Mouse (Mus musculus): ENCODE data around the gene Fundc2.

GRCm38 (mm10) chrX:75403350-75403749, 21.2 kb downstream of the Fundc2 start:
- no peak for TF ChIP-seq CTCF (IDR thresholded peaks at IDR 0.05; ENCODE audit: control insufficient read depth, insufficient read depth, insufficient read length)
- TF ChIP-seq MYOD1 (IDR thresholded peaks at IDR 0.05; ENCODE audit: control insufficient read depth, insufficient read length, low read depth) = no peak
- TF ChIP-seq MAX (IDR thresholded peaks at IDR 0.05) = no peak
- no peak for TF ChIP-seq FOSL1 (IDR thresholded peaks at IDR 0.05; ENCODE audit: insufficient read depth, low read length, poor library complexity, severe bottlenecking)
- no peak for TF ChIP-seq USF1 (IDR thresholded peaks at IDR 0.05; ENCODE audit: low read depth)
- TF ChIP-seq CEBPB (IDR thresholded peaks at IDR 0.05; ENCODE audit: low read depth) = no peak

All from C2C12 (cell line).